Mouse (Mus musculus) embryonic facial prominence, embryonic 12.5 days (tissue): ENCODE measurements at regions not wholly inside any gene's neighbourhood (a gene's known extent, or its start where the extent isn't known, plus 50 kb on each side); places are given as distances from the start of the nearest gene placed in this dataset.

ENCODE experiments used
- ATAC-seq: fragments of 200-750 bp; cut with Nextera tagmentation; 2 replicates; pipeline ENCODE4 v1.8.0; 2017; ENCODE audit not compliant: insufficient number of reproducible peaks, insufficient read depth, low FRiP score, low TSS enrichment
- H3K27ac ChIP-seq: fragments of 300-500 bp; sonication (generic); 2 replicates; pipeline ENCODE4 v1.5.1; 2016; ENCODE audit warnings: mild to moderate bottlenecking
- H3K27me3 ChIP-seq: fragments of 300-500 bp; sonication (generic); 2 replicates; pipeline ENCODE4 v1.6.1; 2016; ENCODE audit warnings: mild to moderate bottlenecking, moderate library complexity
- H3K36me3 ChIP-seq: fragments of 300-500 bp; sonication (generic); 2 replicates; pipeline ENCODE4 v1.6.1; 2016; ENCODE audit warnings: mild to moderate bottlenecking
- H3K4me1 ChIP-seq: fragments of 300-500 bp; sonication (generic); 2 replicates; pipeline ENCODE4 v1.6.1; 2016
- H3K4me2 ChIP-seq: fragments of 300-500 bp; sonication (generic); replicated peaks from 2 replicates; pipeline ENCODE4 v1.6.1; 2016; ENCODE audit warnings: mild to moderate bottlenecking, moderate library complexity
- H3K4me3 ChIP-seq: fragments of 300-500 bp; sonication (generic); 2 replicates; pipeline ENCODE4 v1.5.1; 2016; ENCODE audit warnings: mild to moderate bottlenecking
- H3K9ac ChIP-seq: fragments of 300-500 bp; sonication (generic); 2 replicates; pipeline ENCODE4 v1.6.1; 2016; ENCODE audit warnings: mild to moderate bottlenecking, moderate library complexity
- H3K9me3 ChIP-seq: fragments of 300-500 bp; sonication (generic); 2 replicates; pipeline ENCODE4 v1.6.1; 2016; ENCODE audit warnings: mild to moderate bottlenecking, moderate library complexity
- WGBS: fragments of 180-500 bp; shearing (Covaris S2); methylation state at CpG from one replicate; pipeline ENCODE4 v1.1.7; 2016; 5-methylcytosine and 5-hydroxymethylcytosine counted together

DNA sequence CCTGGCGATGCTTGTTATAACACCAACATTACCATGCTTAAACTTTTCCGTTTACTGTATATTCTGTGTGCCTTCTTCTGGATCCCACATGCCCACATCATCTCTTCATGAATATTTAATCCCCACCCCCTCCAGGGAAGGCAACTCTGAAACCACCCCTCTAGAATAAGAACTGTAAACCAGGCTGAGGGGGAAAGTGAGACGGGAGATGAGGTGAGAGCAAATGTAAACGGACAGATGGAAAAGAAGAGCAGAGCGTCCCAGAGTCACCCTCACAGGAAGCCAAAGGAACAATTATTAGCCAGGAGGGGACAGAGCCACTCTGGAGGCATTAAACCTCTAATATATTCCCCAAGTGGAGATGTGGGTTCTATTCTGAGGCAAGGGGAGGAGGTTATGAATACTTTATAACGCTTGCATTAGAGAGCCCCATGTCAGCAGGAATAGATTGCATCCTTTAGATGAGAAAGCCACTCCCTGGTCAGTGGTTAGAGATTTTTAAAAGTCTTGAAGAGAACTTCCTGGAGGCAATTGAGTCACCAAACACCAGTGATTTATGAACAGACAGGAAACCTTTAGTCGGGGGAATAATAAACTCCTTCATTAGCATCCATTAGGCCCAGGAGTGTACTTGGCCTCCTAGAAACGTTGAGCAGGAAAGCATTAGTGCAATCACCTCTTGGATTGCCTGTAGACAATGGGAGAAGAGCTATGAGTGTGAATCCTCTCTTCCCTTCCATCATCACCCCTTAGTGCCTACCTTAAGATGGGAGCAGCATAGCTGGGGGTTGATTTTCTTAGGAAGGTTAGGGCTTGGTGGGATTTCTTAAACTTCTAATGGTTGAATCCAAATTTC is 220.1 kb downstream of the Elavl2 start:
- H3K27me3 ChIP-seq = no peaks in the 10 kb centered on the region
- WGBS = 71% methylated on average over 8 of the region's 8 CpGs
- 0 out of 2 replicates have a peak, but pooled peaks have one; percentile 47 for ATAC-seq
- H3K4me2 ChIP-seq = no peak overlapping the region
- H3K4me3 ChIP-seq = no peak overlapping the region
- H3K9ac ChIP-seq = no peak overlapping the region
- no peaks in the 10 kb centered on the region for H3K4me1 ChIP-seq
- no peaks in the 10 kb centered on the region for H3K36me3 ChIP-seq
- no peak overlapping the region for H3K27ac ChIP-seq
- H3K9me3 ChIP-seq = no peaks in the 10 kb centered on the region

DNA sequence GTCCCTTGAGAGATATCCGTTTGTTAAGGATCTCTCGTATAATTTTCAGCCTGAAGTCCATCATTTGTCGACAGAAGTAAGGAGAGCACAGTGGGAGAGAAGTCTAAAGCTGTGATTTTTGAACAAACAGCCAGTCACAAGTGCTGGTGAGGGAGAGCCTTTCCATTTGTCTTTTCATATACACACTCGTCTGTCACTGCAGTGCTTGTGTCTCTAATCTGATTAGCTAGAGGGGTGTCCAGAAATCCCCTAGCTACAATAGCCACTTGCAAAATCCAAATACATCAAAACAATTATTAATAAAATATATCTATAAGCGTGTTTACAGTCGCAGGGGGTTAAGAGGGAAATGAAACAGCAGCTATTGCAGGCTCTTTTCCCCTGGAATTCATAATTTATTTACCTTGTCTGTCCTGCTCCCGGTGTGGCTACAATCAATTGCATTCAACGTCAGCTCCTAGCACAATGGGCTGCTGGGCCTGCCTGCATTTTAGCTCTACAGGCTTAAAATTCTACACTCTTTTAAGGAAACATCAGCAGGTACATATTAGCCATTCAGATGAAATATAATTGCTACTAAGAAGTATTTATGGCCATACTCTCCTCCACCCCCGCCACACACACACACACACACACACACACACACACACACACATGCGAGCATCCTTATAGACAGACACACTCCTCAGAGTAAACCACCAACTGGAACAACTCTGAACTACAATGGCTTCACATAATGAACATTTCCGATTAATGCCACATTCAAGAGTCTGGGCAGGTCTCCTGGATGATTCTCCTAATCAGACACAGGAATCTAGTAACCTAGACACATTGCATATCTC is 236.1 kb downstream of the Elavl2 start:
- no peak overlapping the region for H3K9ac ChIP-seq
- 74% methylated on average over 11 of the region's 11 CpGs for WGBS
- H3K27ac ChIP-seq = no peak overlapping the region
- no peak overlapping the region for H3K4me2 ChIP-seq
- no peaks in the 10 kb centered on the region for H3K9me3 ChIP-seq
- no peaks in the 10 kb centered on the region for H3K27me3 ChIP-seq
- H3K4me3 ChIP-seq = no peak overlapping the region
- no peaks in the 10 kb centered on the region for H3K36me3 ChIP-seq
- no peak for ATAC-seq
- H3K4me1 ChIP-seq = no peaks in the 10 kb centered on the region

DNA sequence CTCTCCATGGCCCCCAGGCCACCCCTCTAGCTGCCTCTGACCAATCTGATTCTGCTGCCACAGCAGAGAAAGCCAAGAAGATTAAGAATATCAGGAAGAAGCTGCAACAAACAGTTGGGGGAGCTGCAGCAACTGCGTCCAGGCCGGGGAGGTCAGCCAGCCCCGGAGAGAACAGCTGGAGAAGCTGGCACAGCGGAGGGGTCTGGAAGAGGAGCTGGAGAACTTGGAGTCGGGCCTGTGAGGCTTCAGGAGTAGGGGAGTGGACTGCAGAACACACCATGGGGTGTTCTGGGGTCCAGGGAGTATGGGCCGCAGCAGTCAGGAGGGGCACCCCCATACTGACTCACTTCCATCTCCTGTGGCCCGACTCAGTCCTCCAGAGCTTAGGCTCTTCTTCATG is 243.5 kb downstream of the Elavl2 start:
- WGBS = 69% methylated on average over 7 of the region's 7 CpGs
- H3K9ac ChIP-seq = no peak overlapping the region
- no peak for ATAC-seq
- no peak overlapping the region for H3K4me2 ChIP-seq
- H3K27me3 ChIP-seq = no peaks in the 10 kb centered on the region
- H3K36me3 ChIP-seq = no peaks in the 10 kb centered on the region
- H3K4me3 ChIP-seq = no peak overlapping the region
- no peak overlapping the region for H3K27ac ChIP-seq
- no peaks in the 10 kb centered on the region for H3K4me1 ChIP-seq
- H3K9me3 ChIP-seq = no peaks in the 10 kb centered on the region

DNA sequence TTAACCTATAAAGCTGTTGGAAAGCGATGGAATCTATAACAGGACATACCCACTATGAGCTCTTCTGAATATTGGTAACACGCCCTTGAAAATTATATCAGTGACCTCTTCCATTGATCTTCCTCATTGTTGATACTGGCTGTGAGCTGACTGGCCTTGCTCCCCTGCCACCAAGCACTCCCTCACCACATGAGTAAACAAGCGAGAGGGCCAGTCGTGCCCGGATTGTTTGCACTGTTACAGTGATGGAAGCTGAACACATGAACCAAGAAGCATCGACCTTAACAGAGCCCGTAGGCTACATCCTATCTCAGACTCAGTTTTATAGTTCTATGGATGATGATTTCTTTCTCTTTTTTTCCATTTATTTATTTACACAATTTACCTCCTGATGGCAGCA is 255.9 kb downstream of the Elavl2 start:
- Histone ChIP-seq H3K4me1 (no peaks in the 10 kb centered on the region), H3K4me3 (no peak overlapping the region), H3K27me3 (no peaks in the 10 kb centered on the region), H3K36me3 (no peaks in the 10 kb centered on the region), H3K4me2 (no peak overlapping the region), H3K9me3 (no peaks in the 10 kb centered on the region), H3K27ac (no peak overlapping the region), H3K9ac (no peak overlapping the region)
- ATAC-seq = no peak
- 67% methylated on average over 7 of the region's 7 CpGs for WGBS

DNA sequence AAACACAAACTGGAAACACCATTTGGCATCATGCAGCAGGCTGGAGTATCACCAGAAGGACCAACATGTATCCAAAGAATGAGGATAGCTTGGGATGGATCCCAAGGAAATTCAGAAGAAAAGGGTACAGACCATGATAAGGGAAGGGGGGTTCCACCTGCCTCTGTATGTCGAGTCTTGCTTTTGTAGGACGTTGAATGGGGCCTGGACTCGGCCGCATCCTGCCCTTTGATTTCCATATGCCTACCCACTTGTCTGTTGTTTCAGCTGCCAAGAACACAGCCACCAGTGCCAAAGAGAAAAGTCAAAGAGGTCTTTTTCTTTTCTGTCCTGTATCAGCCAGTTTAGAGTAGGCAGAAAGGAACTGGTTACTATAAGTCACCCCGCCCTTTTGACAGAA is 256.7 kb downstream of the Elavl2 start:
- no peak overlapping the region for H3K27ac ChIP-seq
- H3K36me3 ChIP-seq = no peaks in the 10 kb centered on the region
- no peak overlapping the region for H3K9ac ChIP-seq
- 77% methylated on average over 5 of the region's 5 CpGs for WGBS
- no peaks in the 10 kb centered on the region for H3K4me1 ChIP-seq
- H3K4me2 ChIP-seq = no peak overlapping the region
- H3K4me3 ChIP-seq = no peak overlapping the region
- no peak for ATAC-seq
- no peaks in the 10 kb centered on the region for H3K9me3 ChIP-seq
- no peaks in the 10 kb centered on the region for H3K27me3 ChIP-seq

DNA sequence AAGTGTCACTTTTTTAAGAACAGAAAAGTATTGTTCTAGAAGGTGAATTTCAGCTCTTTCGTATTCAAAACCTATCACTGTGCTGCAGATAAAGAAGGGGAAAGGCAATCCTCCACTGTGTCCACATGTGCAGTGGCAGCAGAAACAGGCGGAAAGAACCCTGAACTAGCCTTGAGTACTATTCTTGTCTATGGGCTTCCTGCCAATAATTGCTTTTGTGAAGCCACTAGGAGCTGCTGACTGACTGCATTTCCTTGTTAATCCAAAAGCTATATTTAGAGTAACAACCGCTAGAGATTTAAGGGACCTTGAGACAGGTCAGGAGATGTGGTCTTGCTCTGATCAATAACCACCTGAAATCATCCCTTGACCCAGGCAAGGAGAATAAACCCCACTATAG is 265.3 kb downstream of the Elavl2 start:
- ATAC-seq = no peak
- 83% methylated on average over 3 of the region's 3 CpGs for WGBS
- no peaks in the 10 kb centered on the region for H3K36me3 ChIP-seq
- no peak overlapping the region for H3K4me3 ChIP-seq
- no peak overlapping the region for H3K9ac ChIP-seq
- no peaks in the 10 kb centered on the region for H3K9me3 ChIP-seq
- H3K27ac ChIP-seq = no peak overlapping the region
- no peak overlapping the region for H3K4me2 ChIP-seq
- no peaks in the 10 kb centered on the region for H3K4me1 ChIP-seq
- no peaks in the 10 kb centered on the region for H3K27me3 ChIP-seq

DNA sequence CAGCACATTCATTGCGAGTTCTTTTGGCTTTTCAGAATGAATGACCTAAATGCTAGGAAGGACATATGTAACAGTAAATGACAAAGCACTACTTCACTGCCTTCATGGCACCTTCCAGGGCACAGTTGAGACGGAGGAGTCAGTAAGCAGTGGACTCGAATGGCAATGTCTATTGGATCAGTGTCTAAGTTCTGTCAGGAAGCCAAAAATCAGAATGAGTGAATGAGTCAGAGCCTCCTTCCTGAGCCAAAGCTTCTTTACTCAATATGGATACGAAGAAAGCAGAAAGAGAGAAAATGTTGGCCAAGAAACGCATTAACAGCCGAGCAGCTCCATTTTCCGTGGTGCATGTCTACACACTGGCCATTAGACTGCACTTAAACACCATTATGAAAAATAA is 268.3 kb downstream of the Elavl2 start:
- Histone ChIP-seq H3K9ac (no peak overlapping the region), H3K36me3 (no peaks in the 10 kb centered on the region)
- 88% methylated on average over 7 of the region's 7 CpGs for WGBS

DNA sequence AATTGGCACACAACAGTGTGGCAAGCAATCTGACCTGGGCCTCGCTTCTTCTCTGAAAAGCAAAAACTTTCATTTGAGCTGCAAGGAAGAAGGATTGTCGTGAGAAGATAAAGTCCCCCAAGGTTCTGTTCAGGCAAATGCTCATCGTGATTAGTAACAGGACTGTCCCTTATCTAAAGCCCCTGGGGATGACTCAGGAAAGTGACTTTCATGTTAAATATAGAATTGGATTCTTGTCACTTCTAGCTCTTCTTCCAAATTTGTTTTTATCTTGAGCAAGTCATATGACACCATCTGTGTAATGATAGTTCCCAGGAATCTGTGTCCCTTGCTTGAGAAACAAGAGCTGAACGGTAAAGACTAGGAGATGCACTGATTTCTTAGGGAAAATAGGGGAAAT is 280.3 kb downstream of the Elavl2 start:
- Histone ChIP-seq H3K36me3 (no peaks in the 10 kb centered on the region), H3K4me2 (no peak overlapping the region), H3K9me3 (no peaks in the 10 kb centered on the region), H3K4me1 (no peaks in the 10 kb centered on the region), H3K4me3 (no peak overlapping the region), H3K27me3 (no peaks in the 10 kb centered on the region), H3K9ac (no peak overlapping the region), H3K27ac (no peak overlapping the region)
- WGBS = 62% methylated on average over 4 of the region's 4 CpGs
- ATAC-seq = no peak

More for the DNA sequence above, 268.3 kb downstream of the Elavl2 start:
- no peak overlapping the region for H3K27ac ChIP-seq
- H3K27me3 ChIP-seq = no peaks in the 10 kb centered on the region
- H3K4me2 ChIP-seq = no peak overlapping the region
- ATAC-seq = no peak
- H3K4me3 ChIP-seq = no peak overlapping the region
- H3K4me1 ChIP-seq = no peaks in the 10 kb centered on the region
- no peaks in the 10 kb centered on the region for H3K9me3 ChIP-seq

DNA sequence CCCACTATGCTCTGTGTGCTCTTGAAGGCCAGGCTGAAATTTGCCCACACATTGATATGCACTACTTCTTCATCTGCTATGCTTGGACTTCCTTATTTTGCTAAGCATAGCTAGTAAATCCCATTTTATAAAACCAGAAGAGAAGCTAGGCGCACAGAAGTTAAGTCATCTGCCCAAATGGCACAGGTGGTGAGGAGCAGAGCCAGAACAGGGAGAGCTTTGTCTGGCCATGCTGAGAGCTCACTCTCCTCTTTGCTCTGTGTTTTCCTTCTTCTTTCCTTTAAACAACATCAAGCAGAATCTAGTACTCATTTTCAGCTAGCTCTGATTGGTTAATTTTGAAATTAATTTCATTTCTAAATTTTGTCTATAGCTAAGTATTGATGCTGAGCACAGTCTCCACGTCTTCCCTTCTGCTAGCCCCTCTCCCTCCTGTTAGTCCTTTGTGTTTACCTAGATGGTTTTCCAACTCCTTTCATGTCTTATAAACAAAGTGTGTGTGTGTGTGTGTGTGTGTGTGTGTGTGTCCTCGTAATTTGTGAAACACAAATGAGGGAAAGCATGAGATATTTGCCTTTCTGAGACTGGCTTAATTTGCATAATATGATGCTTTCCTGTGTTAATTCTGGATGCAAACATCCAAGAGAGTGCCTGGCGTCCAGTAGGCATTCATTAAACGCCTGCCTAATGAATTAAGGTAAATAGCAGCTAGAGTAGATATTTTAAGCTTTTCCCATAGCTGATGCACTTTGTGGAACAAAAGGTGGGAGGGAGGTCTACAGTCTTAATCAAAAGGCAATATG is 283.6 kb downstream of the Elavl2 start:
- no peak overlapping the region for H3K27ac ChIP-seq
- 78% methylated on average over 5 of the region's 5 CpGs for WGBS
- no peak overlapping the region for H3K4me3 ChIP-seq
- no peaks in the 10 kb centered on the region for H3K27me3 ChIP-seq
- no peaks in the 10 kb centered on the region for H3K9me3 ChIP-seq
- H3K4me1 ChIP-seq = no peaks in the 10 kb centered on the region
- no peak for ATAC-seq
- no peaks in the 10 kb centered on the region for H3K36me3 ChIP-seq
- H3K4me2 ChIP-seq = no peak overlapping the region
- H3K9ac ChIP-seq = no peak overlapping the region

DNA sequence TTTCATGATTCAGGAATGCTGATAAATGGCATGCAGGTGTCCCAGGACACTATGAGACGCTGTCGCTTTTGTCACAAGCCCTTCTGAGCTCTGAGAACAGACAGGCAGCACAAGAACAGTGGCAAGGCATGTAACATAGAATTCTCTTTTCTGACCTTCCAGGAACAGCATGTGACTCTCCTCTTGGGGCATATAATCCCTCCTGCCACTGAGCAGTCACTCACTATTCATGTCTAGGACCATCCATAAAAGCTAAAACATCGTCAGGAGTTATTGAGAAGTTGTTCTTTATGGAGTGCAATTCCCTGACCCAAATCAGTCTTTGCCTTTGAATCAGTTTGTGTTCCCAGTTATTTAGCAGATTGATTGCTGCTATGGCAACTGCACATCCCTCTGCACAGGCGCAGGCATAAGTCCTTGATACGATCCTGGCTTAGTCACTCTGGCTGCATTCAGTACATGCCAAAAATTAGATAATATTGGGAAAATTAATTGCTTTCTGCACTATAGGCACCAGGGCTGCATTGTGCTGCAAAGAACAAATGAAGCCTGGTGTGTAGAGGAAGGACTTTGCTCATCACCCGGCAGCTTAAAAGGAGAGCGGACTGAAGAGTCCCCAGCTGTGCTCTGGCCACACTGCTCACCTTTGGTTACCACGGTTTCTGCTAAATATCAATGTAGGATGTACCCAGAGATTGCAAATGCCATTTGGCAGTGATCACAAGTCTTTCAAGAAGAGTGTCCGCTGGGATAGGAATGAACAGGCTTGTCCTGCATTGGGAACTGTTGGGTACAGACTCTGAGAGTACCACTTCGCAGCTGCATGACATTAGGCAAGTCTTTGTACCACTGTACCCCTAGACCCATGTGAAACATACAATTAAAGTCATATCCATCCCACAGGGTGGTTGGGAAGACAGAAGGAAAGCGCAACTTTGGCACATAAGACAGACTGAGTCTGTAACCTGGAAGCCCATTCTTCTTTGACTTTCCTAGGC is 288.6 kb downstream of the Elavl2 start:
- Histone ChIP-seq H3K36me3 (no peaks in the 10 kb centered on the region), H3K27ac (no peak overlapping the region), H3K27me3 (no peaks in the 10 kb centered on the region), H3K4me2 (no peak overlapping the region), H3K9me3 (no peaks in the 10 kb centered on the region), H3K9ac (no peak overlapping the region), H3K4me1 (no peaks in the 10 kb centered on the region), H3K4me3 (no peak overlapping the region)
- 91% methylated on average over 11 of the region's 11 CpGs for WGBS
- ATAC-seq = no peak

DNA sequence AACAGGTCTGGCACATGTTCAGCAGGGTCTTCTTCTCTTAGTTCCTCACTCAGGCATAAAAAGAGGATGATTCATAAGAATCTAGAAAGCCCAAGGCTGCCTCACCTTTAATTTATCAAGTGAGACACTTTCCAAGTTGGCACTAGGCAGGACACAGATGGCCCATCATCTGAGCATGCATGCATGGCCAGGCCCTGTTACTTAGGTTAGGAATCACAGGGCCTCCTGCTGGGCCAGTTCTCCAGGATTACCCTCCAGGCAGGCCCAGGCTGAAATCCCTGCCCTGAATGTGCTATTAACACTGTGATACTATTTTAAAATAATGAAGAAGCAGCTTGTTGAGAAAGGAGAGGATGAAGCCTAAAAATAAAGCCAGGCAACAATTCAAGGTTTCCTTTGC is 304.5 kb downstream of the Elavl2 start:
- ATAC-seq = no peak
- no peaks in the 10 kb centered on the region for H3K36me3 ChIP-seq
- no peak overlapping the region for H3K4me2 ChIP-seq
- no peak overlapping the region for H3K27ac ChIP-seq
- H3K27me3 ChIP-seq = no peaks in the 10 kb centered on the region
- no peaks in the 10 kb centered on the region for H3K9me3 ChIP-seq
- no peak overlapping the region for H3K4me3 ChIP-seq
- no peak overlapping the region for H3K9ac ChIP-seq
- no peaks in the 10 kb centered on the region for H3K4me1 ChIP-seq
